8 mouse cellular contexts compared by ENCODE assay signal in the genomic region with DNA sequence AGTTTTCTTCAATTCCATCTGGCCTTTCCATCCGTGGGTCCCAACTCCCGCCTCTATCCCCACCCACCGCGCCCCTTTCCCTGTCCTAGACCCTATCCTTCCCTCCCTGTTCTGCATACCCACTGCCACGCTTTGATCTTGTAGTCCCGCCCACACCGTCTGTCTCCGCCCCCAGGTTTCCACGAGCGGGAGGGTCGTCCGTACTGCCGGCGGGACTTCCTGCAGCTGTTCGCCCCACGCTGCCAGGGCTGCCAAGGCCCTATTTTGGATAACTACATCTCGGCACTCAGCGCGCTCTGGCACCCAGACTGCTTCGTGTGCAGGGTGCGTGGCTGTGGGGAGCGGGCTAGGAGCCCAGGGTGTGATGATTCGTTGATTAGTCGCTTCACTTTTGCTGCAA. TPM values are rescaled to one million over a fixed set of nuclear protein-coding genes. Genes with fewer than 3 reads are reported as not detected.
A peak's percentile ranks its signal among the peaks of the same experiment; 100 is the strongest.
DNase-seq lines count a peak whose midpoint lies in the region; ATAC-seq lines count a peak whose summit lies in the region.

No protein-coding gene starts in this region.

- H3K27ac ChIP-seq in lung, embryonic 15.5 days = no peak overlapping the region
- no peak overlapping the region for H3K27ac ChIP-seq in embryonic facial prominence, embryonic 12.5 days
- H3K27ac ChIP-seq in liver, embryonic 12.5 days = no peak overlapping the region
- no peak overlapping the region for H3K27ac ChIP-seq in neural tube, embryonic 15.5 days (replicated peaks)

- H3K4me1 ChIP-seq in lung, embryonic 15.5 days = peaks cover 51% of the 10 kb centered on the region
- H3K4me1 ChIP-seq in embryonic facial prominence, embryonic 12.5 days = peaks cover 29% of the 10 kb centered on the region
- peaks cover 18% of the 10 kb centered on the region for H3K4me1 ChIP-seq in liver, embryonic 12.5 days
- peaks cover 18% of the 10 kb centered on the region for H3K4me1 ChIP-seq in neural tube, embryonic 15.5 days

- H3K4me2 ChIP-seq in lung, embryonic 15.5 days = peak overlapping the region; percentile 46
- H3K4me2 ChIP-seq in embryonic facial prominence, embryonic 12.5 days (replicated peaks) = peak overlapping the region; percentile 46
- H3K4me2 ChIP-seq in liver, embryonic 12.5 days = peak overlapping the region; percentile 43
- peak overlapping the region; percentile 70 for H3K4me2 ChIP-seq in neural tube, embryonic 15.5 days

- no peaks in the 10 kb centered on the region for H3K27me3 ChIP-seq in lung, embryonic 15.5 days
- peaks cover 6% of the 10 kb centered on the region; the same call in 1 of the 2 replicates for H3K27me3 ChIP-seq in embryonic facial prominence, embryonic 12.5 days
- peaks cover 62% of the 10 kb centered on the region for H3K27me3 ChIP-seq in liver, embryonic 12.5 days (replicated peaks)
- 0 out of 2 replicates have a peak, but pooled peaks cover 2% of the 10 kb centered on the region for H3K27me3 ChIP-seq in neural tube, embryonic 15.5 days (replicated peaks)

- peaks cover 34% of the 10 kb centered on the region for H3K36me3 ChIP-seq in lung, embryonic 15.5 days
- H3K36me3 ChIP-seq in embryonic facial prominence, embryonic 12.5 days = peaks cover 17% of the 10 kb centered on the region
- peaks cover 12% of the 10 kb centered on the region; the same call in 1 of the 2 replicates for H3K36me3 ChIP-seq in liver, embryonic 12.5 days
- H3K36me3 ChIP-seq in neural tube, embryonic 15.5 days = no peaks in the 10 kb centered on the region

- DNase-seq in lung, adult 18-20 months = no peak
- DNase-seq in induced T-regulatory cell, adult 2 months (ENCODE audit: low read depth) = peak; percentile 66

- ATAC-seq in lung, embryonic 15.5 days (ENCODE audit: borderline replicate concordance, extremely low read depth, low FRiP score, low TSS enrichment) = no peak
- peak; percentile 19; the same call in 1 of the 2 replicates for ATAC-seq in embryonic facial prominence, embryonic 12.5 days (ENCODE audit: insufficient number of reproducible peaks, insufficient read depth, low FRiP score, low TSS enrichment)
- no peak for ATAC-seq in liver, embryonic 12.5 days
- ATAC-seq in neural tube, embryonic 15.5 days (ENCODE audit: low FRiP score) = peak; percentile 76
- no peak for ATAC-seq in monocyte, adult 5-6 weeks (replicated peaks; ENCODE audit: insufficient number of reproducible peaks, low FRiP score, low TSS enrichment, poor library complexity, severe bottlenecking)
- no peak for ATAC-seq in erythroblast, adult 5-6 weeks (replicated peaks; ENCODE audit: low FRiP score, poor library complexity, severe bottlenecking)

- no peak overlapping the region for H3K9ac ChIP-seq in lung, embryonic 15.5 days
- peak overlapping the region; percentile 21; the same call in 1 of the 2 replicates for H3K9ac ChIP-seq in embryonic facial prominence, embryonic 12.5 days
- H3K9ac ChIP-seq in liver, embryonic 12.5 days = no peak overlapping the region
- H3K9ac ChIP-seq in neural tube, embryonic 15.5 days (replicated peaks) = peak overlapping the region; percentile 43

- WGBS in lung, embryonic 15.5 days = 13% methylated on average over 24 of the region's 24 CpGs
- 13% methylated on average over 24 of the region's 24 CpGs for WGBS in embryonic facial prominence, embryonic 12.5 days
- 27% methylated on average over 24 of the region's 24 CpGs for WGBS in liver, embryonic 12.5 days (ENCODE audit: insufficient replicate concordance)
- 7% methylated on average over 24 of the region's 24 CpGs for WGBS in neural tube, embryonic 15.5 days

- peak overlapping the region; percentile 20 for H3K4me3 ChIP-seq in lung, embryonic 15.5 days
- H3K4me3 ChIP-seq in embryonic facial prominence, embryonic 12.5 days = peak overlapping the region; percentile 29
- H3K4me3 ChIP-seq in liver, embryonic 12.5 days = no peak overlapping the region
- peak overlapping the region; percentile 42 for H3K4me3 ChIP-seq in neural tube, embryonic 15.5 days (replicated peaks)

- H3K9me3 ChIP-seq in lung, embryonic 15.5 days = no peaks in the 10 kb centered on the region
- H3K9me3 ChIP-seq in embryonic facial prominence, embryonic 12.5 days = no peaks in the 10 kb centered on the region
- H3K9me3 ChIP-seq in liver, embryonic 12.5 days (replicated peaks) = no peaks in the 10 kb centered on the region
- no peaks in the 10 kb centered on the region for H3K9me3 ChIP-seq in neural tube, embryonic 15.5 days (replicated peaks)

RNA-seq across cellular contexts. Expression of gene Tgfb1i1, which starts 6.0 kb away (rescaled TPM):
- 173 and 178 TPM in 2 replicates for polyA plus RNA-seq in lung, embryonic 15.5 days (2015; fragmentation: Nextera tagmentation; extraction: Ambion mirVana)
- 44.4 and 47.7 TPM in 2 replicates for polyA plus RNA-seq in embryonic facial prominence, embryonic 12.5 days (2016; fragmentation: Nextera tagmentation; extraction: Ambion mirVana)
- polyA plus RNA-seq in liver, embryonic 12.5 days (2016; fragmentation: Nextera tagmentation; extraction: Ambion mirVana) = 22.3 and 25.1 TPM in 2 replicates
- 28.4 and 50.2 TPM in 2 replicates for polyA plus RNA-seq in neural tube, embryonic 15.5 days (2015; fragmentation: Nextera tagmentation; extraction: Ambion mirVana)
- 0.21 to 1.2 TPM in 2 of 3 replicates, not detected in the other for total RNA-seq in monocyte, adult 5-6 weeks (2017)
- 0.96 and 2.9 TPM in 2 replicates for total RNA-seq in erythroblast, adult 5-6 weeks (2015; ENCODE audit: low replicate concordance)
- 0.84 TPM in 1 of 2 replicates, not detected in the other for total RNA-seq in erythroblast, adult 5-6 weeks (2017; ENCODE audit: low replicate concordance)

RNA-seq across cellular contexts. Expression of gene Slc5a2, which starts 12.8 kb away (rescaled TPM):
- polyA plus RNA-seq in lung, embryonic 15.5 days (2015; fragmentation: Nextera tagmentation; extraction: Ambion mirVana) = 0.15 and 0.19 TPM in 2 replicates
- polyA plus RNA-seq in embryonic facial prominence, embryonic 12.5 days (2016; fragmentation: Nextera tagmentation; extraction: Ambion mirVana) = 0.35 TPM in 1 of 2 replicates, not detected in the other
- 2.0 and 2.1 TPM in 2 replicates for polyA plus RNA-seq in liver, embryonic 12.5 days (2016; fragmentation: Nextera tagmentation; extraction: Ambion mirVana)
- 0.10 TPM in 1 of 2 replicates, not detected in the other for polyA plus RNA-seq in neural tube, embryonic 15.5 days (2015; fragmentation: Nextera tagmentation; extraction: Ambion mirVana)
- total RNA-seq in monocyte, adult 5-6 weeks (2017) = 0.75 TPM in 1 of 3 replicates, not detected in the others
- total RNA-seq in erythroblast, adult 5-6 weeks (2015; ENCODE audit: low replicate concordance) = not detected in 2 replicates
- total RNA-seq in erythroblast, adult 5-6 weeks (2017; ENCODE audit: low replicate concordance) = 0.85 TPM in 1 of 2 replicates, not detected in the other

RNA-seq across cellular contexts. Expression of gene 9130023H24Rik, which starts 14.8 kb away (rescaled TPM):
- 8.2 and 9.1 TPM in 2 replicates for polyA plus RNA-seq in lung, embryonic 15.5 days (2015; fragmentation: Nextera tagmentation; extraction: Ambion mirVana)
- polyA plus RNA-seq in embryonic facial prominence, embryonic 12.5 days (2016; fragmentation: Nextera tagmentation; extraction: Ambion mirVana) = 9.9 and 10.3 TPM in 2 replicates
- 2.9 and 3.1 TPM in 2 replicates for polyA plus RNA-seq in liver, embryonic 12.5 days (2016; fragmentation: Nextera tagmentation; extraction: Ambion mirVana)
- 6.4 and 6.6 TPM in 2 replicates for polyA plus RNA-seq in neural tube, embryonic 15.5 days (2015; fragmentation: Nextera tagmentation; extraction: Ambion mirVana)
- total RNA-seq in monocyte, adult 5-6 weeks (2017) = 4.9 to 6.2 TPM (median 5.5 TPM) in 3 replicates
- total RNA-seq in erythroblast, adult 5-6 weeks (2015; ENCODE audit: low replicate concordance) = 1.7 and 3.3 TPM in 2 replicates
- total RNA-seq in erythroblast, adult 5-6 weeks (2017; ENCODE audit: low replicate concordance) = 1.8 and 2.7 TPM in 2 replicates

RNA-seq across cellular contexts. Expression of gene Armc5, which starts 15.5 kb away (rescaled TPM):
- 22.4 and 24.5 TPM in 2 replicates for polyA plus RNA-seq in lung, embryonic 15.5 days (2015; fragmentation: Nextera tagmentation; extraction: Ambion mirVana)
- polyA plus RNA-seq in embryonic facial prominence, embryonic 12.5 days (2016; fragmentation: Nextera tagmentation; extraction: Ambion mirVana) = 18.6 and 18.8 TPM in 2 replicates
- polyA plus RNA-seq in liver, embryonic 12.5 days (2016; fragmentation: Nextera tagmentation; extraction: Ambion mirVana) = 12.7 and 12.8 TPM in 2 replicates
- polyA plus RNA-seq in neural tube, embryonic 15.5 days (2015; fragmentation: Nextera tagmentation; extraction: Ambion mirVana) = 13.8 and 14.0 TPM in 2 replicates
- total RNA-seq in monocyte, adult 5-6 weeks (2017) = 9.1 to 14.9 TPM (median 11.6 TPM) in 3 replicates
- 1.3 and 2.3 TPM in 2 replicates for total RNA-seq in erythroblast, adult 5-6 weeks (2015; ENCODE audit: low replicate concordance)
- 2.2 and 4.0 TPM in 2 replicates for total RNA-seq in erythroblast, adult 5-6 weeks (2017; ENCODE audit: low replicate concordance)

RNA-seq across cellular contexts. Expression of gene BC017158, which starts 45.4 kb away (rescaled TPM):
- polyA plus RNA-seq in lung, embryonic 15.5 days (2015; fragmentation: Nextera tagmentation; extraction: Ambion mirVana) = 31.3 and 38.6 TPM in 2 replicates
- polyA plus RNA-seq in embryonic facial prominence, embryonic 12.5 days (2016; fragmentation: Nextera tagmentation; extraction: Ambion mirVana) = 26.3 TPM in 2 replicates
- polyA plus RNA-seq in liver, embryonic 12.5 days (2016; fragmentation: Nextera tagmentation; extraction: Ambion mirVana) = 26.3 and 29.4 TPM in 2 replicates
- 22.7 and 25.7 TPM in 2 replicates for polyA plus RNA-seq in neural tube, embryonic 15.5 days (2015; fragmentation: Nextera tagmentation; extraction: Ambion mirVana)
- total RNA-seq in monocyte, adult 5-6 weeks (2017) = 6.9 to 17.5 TPM (median 8.1 TPM) in 3 replicates
- 29.2 and 52.5 TPM in 2 replicates for total RNA-seq in erythroblast, adult 5-6 weeks (2015; ENCODE audit: low replicate concordance)
- 41.7 and 56.7 TPM in 2 replicates for total RNA-seq in erythroblast, adult 5-6 weeks (2017; ENCODE audit: low replicate concordance)

Comparison
In these comparisons a context has a peak if more than half of its experiments do, and no peak if none do; other contexts are left out.
1. ATAC-seq: peak in embryonic facial prominence, embryonic 12.5 days (single experiment) and neural tube, embryonic 15.5 days (single experiment); none in lung, embryonic 15.5 days (single experiment), liver, embryonic 12.5 days (single experiment), monocyte, adult 5-6 weeks (single experiment) and erythroblast, adult 5-6 weeks (single experiment).
2. H3K9ac ChIP-seq: peak in embryonic facial prominence, embryonic 12.5 days (single experiment) and neural tube, embryonic 15.5 days (single experiment); none in lung, embryonic 15.5 days (single experiment) and liver, embryonic 12.5 days (single experiment).
3. Peak in every context shown above with its lines, with median percentiles within 50 percentile points of each other: H3K4me2 ChIP-seq.